Mouse (Mus musculus) embryo, embryonic 11 days (tissue): ENCODE measurements around the gene Samd8.
A peak's percentile ranks its signal among the peaks of the same experiment; 100 is the strongest.

ENCODE experiments used
- DNase-seq: peaks from one replicate; pipeline ENCODE4 v3.0.0-alpha.2; 2015

Samd8 gene

DNA sequence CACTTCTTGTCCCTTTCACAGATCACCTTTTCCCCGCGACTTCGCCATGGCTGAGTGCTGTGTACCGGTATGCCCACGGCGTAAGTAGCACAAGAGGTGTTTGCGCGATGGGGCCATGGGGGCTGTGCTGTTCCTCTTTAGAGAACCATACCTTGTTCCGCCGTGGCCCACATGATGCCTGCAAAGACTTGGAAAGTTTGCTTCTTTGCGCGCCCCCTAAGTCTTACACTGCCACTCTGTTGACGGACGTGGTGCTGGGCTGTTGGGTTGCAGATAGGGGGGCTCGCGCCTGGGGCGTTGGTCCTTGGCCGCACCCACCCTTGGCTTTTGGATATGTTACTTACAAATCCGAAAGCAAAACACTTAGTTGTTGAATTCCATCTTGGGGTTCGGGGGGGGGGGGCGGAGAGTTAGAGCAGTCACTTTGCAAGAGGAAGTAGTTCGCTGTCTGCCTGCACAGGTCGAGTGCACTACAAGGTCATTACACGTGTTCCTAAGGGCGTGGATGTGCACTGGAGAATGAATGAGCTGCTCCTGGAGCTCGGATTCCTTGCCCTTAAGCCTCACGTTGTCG, 81.6 kb downstream of the Samd8 start:
- DNase-seq: no peak

DNA sequence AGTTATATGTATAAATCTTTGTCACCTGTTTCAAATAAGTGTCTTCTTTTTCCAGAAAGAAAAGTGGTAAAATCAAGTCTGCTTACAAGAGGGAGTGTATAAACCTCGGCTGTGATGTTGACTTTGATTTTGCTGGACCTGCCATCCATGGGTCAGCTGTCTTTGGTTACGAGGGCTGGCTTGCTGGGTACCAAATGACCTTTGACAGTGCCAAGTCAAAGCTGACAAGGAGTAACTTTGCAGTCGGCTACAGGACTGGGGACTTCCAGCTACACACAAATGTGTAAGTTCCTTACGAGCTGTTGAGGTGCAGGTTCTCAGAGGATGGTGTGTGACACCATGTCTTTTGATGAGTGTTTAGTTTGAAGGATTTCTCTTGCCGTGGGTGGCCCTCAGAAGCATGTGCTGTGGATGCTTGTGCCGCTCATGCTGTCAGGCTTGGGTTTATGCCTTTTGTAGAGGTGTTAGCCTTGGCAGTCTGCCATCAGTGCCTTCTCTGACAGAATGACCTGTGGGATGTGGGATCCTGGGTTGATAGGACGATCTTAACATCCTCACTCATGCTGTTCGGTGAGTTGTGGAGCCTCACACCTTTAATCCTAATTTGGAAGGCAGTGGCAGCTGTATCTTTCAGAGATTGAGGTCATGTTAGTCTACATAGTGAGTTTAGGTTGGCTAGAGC, 88.1 kb downstream of the Samd8 start:
- DNase-seq: no peak

DNA sequence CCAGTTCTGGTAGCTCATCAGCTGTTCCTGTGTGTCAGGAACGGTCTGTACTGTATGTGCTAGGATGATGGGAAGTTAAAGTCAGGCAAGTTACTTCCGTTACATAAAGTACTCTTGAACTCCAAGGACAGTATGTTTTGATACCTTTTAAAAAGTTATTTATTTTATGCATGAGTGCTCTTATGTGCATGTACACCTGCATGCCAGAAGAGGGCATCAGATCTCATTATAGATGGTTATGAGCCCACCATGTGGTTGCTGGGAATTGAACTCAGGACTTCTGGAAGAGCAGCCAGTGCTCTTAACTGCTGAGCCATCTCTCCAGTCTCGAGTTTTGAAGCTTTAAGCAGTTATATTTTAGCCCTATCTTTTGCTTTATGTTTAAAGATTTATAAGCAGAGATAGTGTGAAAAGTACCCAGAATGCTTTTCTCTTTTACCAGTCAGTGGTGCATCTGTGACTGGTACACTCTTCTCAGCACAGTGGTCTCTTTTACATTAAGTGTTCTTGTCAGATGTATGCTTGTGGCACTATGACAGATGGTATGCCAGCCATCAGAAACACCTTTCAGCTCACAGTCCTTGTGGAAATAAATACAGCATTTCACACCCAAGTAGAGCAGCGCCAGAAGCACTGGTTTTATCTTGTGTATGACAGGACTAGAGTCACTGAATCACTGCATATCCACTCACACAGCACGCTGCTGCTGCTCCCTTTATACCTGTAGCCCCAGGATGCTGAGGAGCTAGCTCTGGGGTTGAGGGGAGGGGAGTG, 91.7 kb downstream of the Samd8 start:
- no peak for DNase-seq

DNA sequence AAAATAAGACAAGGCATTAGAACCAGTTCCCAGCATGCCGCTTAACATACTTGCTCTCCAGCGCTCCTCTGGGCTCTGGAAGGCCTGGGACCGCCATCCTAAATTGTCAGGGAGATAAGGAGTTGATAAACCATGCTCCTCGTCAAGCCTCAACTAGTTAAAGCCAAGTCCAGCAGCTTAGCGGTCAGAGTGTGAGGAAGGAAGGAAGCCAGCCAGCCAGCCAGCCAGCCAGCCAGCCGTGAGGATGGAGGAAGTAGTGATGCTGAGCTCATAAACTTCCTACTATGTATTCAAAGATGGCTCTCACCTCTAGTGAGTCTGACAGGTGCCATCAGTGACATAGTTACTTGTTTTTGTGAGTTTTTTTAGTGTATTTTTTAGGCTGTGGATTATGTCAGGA, 92.9 kb downstream of the Samd8 start:
- DNase-seq: no peak

DNA sequence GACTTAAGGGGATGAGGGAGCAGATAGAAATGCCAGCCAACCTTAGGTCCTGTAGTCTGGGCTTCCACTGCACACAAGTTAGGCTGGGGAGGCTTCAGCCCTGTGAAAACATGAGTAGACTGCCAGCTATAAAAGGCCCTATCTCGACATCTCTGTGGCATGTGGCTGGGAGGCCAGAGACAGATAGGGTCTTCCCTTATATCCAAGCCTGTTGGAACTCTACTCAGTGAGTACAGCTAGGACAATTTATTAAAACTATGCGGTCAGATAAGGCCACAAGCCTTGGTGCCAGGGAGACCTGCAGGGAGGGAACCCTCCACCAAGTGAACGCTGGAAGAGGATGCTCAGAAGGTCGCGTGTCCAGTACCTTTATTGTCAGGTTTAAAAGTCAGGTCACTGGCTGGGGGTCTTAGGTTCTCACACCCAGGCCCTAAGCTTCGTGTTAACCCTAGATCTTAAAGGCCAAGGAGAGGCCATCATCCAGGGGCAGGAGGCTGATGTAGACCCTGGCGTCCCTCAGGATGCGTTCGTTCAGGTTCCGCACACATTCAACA, 96.6 kb downstream of the Samd8 start:
- DNase-seq: no peak

DNA sequence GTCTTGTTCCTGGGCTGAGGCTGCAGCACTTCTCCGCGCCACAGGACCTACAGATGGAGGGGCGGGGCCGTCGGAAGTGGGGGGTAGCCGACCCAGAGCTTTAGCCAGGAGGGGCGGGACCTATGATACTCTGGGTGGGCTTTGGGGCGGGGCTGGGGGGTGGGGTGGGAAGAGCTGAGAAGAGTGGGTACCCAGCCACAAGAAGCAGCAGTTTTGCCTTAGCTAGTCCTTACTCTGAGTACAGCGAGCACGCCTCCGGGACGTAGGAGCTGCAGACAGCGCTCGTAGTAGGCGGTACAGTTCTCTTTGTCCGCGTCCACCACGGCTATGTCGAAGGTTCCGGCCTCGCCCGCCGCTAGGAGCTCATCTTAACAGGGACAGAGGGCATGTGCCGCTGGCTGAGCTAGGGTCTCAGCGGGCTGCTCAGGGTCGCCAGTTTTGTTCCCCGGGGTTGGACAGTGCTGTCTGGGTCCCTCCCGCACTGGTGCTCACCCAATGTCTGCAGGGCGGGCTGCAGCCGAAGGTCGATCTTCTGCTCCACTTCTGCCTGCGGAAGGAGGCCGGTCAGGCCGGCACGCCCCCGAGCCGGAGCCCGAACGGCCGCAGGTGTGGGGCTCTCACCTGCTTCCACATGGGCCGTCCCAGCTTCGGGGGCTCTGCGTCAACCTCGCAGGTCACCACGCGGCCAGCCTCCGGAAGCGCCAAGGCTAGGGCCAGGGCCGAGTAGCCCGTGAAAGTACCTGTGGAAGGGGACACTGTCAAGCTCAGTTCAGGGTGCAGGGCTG, 97.2 kb downstream of the Samd8 start:
- DNase-seq: peak; percentile 91
